9 mouse cellular contexts compared by ENCODE assay signal in the genomic region with DNA sequence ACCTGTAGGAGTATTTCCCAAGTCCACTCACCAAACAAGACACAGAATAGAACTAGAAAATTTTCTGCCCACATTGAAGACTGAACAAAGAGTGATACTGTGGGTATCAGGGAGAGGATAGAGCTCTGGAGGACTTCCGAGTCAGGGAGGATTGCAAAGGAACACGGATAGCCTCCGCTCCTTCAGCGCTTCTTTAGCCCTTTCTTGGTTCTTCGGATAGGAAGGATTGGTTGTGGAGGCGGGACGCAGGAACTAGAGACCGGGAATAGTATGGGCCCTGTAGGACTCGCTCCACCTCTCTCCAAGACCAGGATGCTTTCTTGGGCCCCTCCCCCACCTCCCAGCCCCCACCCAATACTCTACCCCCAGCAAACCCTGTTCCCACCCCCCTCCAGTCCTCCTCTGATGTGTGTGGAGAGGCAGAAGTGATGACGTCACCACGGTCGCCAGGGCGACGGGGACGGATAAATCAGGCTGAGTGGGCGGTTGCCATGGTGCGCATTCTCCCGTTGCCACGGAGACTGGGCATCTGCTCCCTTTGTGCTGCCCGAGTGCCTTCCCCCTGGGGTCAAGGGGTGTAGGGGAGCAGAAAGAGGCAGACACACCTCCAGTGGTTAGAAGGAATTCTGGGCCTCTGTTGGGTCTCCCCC. TPM values are rescaled to one million over a fixed set of nuclear protein-coding genes. Genes with fewer than 3 reads are reported as not detected.
A peak's percentile ranks its signal among the peaks of the same experiment; 100 is the strongest.
DNase-seq lines count a peak whose midpoint lies in the region; ATAC-seq and TF ChIP-seq lines count a peak whose summit lies in the region.
"Had no signal": no experiment of that assay in that cellular context is flagged by ENCODE, and none has a peak within 500 bp of the region (broad histone marks: within the 10 kb centered on the region; RNA-seq: fewer than 3 reads in every experiment).

No protein-coding gene starts in this region.

- ATAC-seq in kidney, postnatal 0 days (replicated peaks; ENCODE audit: low FRiP score, low read depth) = 0 out of 2 replicates have a peak, but pooled peaks have one; percentile 33
- ATAC-seq in frontal cortex, adult (ENCODE audit: low TSS enrichment) = peak; percentile 51
- ATAC-seq in neural tube, embryonic 14.5 days (ENCODE audit: low read depth) = peak; percentile 90

- 25% methylated on average over 20 of the region's 20 CpGs for WGBS in kidney, postnatal 0 days
- 7% methylated on average over 20 of the region's 20 CpGs for WGBS in neural tube, embryonic 14.5 days

- peaks cover 3% of the 10 kb centered on the region; the same call in 1 of the 2 replicates for H3K27me3 ChIP-seq in kidney, postnatal 0 days (ENCODE audit: insufficient read depth, low read length)
- no peaks in the 10 kb centered on the region for H3K27me3 ChIP-seq in neural tube, embryonic 14.5 days (ENCODE audit: control insufficient read depth, insufficient read depth, low read length)

- no peak overlapping the region for H3K27ac ChIP-seq in kidney, postnatal 0 days
- peak overlapping the region; percentile 83 for H3K27ac ChIP-seq in neural tube, embryonic 14.5 days (ENCODE audit: low read depth, low read length)

- no peak overlapping the region for H3K4me2 ChIP-seq in kidney, postnatal 0 days (ENCODE audit: low read length)
- peak overlapping the region; percentile 48 for H3K4me2 ChIP-seq in neural tube, embryonic 14.5 days (ENCODE audit: low read depth, low read length)

- no peak for TF ChIP-seq CTCF in kidney, postnatal 0 days (IDR thresholded peaks at IDR 0.05; ENCODE audit: low read depth)

- DNase-seq in kidney, postnatal 0 days (ENCODE audit: low spot score) = no peak
- no peak for DNase-seq in kidney, postnatal 14 days
- peak; percentile 77 for DNase-seq in cerebellum, adult 9-10 months
- peak; percentile 94 for DNase-seq in layer of hippocampus, postnatal 36 days
- DNase-seq in natural killer cell, adult 2 months (ENCODE audit: low spot score in 2 of 2) = no peak
- DNase-seq in kidney, adult 9 months = no peak

- no peak overlapping the region for H3K4me3 ChIP-seq in kidney, postnatal 0 days (replicated peaks; ENCODE audit: low read depth, low read length)
- peak overlapping the region; percentile 9; the same call in 1 of the 2 replicates for H3K4me3 ChIP-seq in neural tube, embryonic 14.5 days (ENCODE audit: low read depth, low read length)
- H3K4me3 ChIP-seq: myocyte had no signal

- H3K9me3 ChIP-seq in kidney, postnatal 0 days (replicated peaks; ENCODE audit: low read length) = no peaks in the 10 kb centered on the region
- no peaks in the 10 kb centered on the region for H3K9me3 ChIP-seq in neural tube, embryonic 14.5 days (ENCODE audit: control insufficient read depth, low read length)

- no peak overlapping the region for H3K9ac ChIP-seq in kidney, postnatal 0 days (ENCODE audit: low read depth, low read length)
- H3K9ac ChIP-seq in neural tube, embryonic 14.5 days (replicated peaks; ENCODE audit: low read depth, low read length) = 0 out of 2 replicates have a peak overlapping the region, but pooled peaks have one; percentile 2

- H3K4me1 ChIP-seq in kidney, postnatal 0 days (replicated peaks; ENCODE audit: insufficient read depth, low read length) = no peaks in the 10 kb centered on the region
- H3K4me1 ChIP-seq in neural tube, embryonic 14.5 days (ENCODE audit: control insufficient read depth, insufficient read depth, low read length) = peaks cover 57% of the 10 kb centered on the region

- no peaks in the 10 kb centered on the region for H3K36me3 ChIP-seq in kidney, postnatal 0 days (ENCODE audit: insufficient read depth, low read length)
- H3K36me3 ChIP-seq in neural tube, embryonic 14.5 days (ENCODE audit: control insufficient read depth, insufficient read depth, low read length) = peaks cover 32% of the 10 kb centered on the region

RNA-seq across cellular contexts. Expression of a gene that starts 3.8 kb away (rescaled TPM):
- 2.0 TPM in 2 replicates for polyA plus RNA-seq in kidney, postnatal 0 days (2015; fragmentation: Nextera tagmentation; extraction: Ambion mirVana)
- 1 to 10 TPM; 5.7 to 6.3 TPM for total RNA-seq in layer of hippocampus, postnatal 36 days (2021)
- 14.6 and 17.5 TPM in 2 replicates for polyA plus RNA-seq in neural tube, embryonic 14.5 days (2014; fragmentation: Nextera tagmentation; extraction: Ambion mirVana)

RNA-seq across cellular contexts. Expression of a gene that starts 5.8 kb away (rescaled TPM):
- 0.39 and 0.50 TPM in 2 replicates for polyA plus RNA-seq in kidney, postnatal 0 days (2015; fragmentation: Nextera tagmentation; extraction: Ambion mirVana)
- total RNA-seq in layer of hippocampus, postnatal 36 days (2021) = 100 to 1,000 TPM; 156 to 195 TPM
- 232 and 319 TPM in 2 replicates for polyA plus RNA-seq in neural tube, embryonic 14.5 days (2014; fragmentation: Nextera tagmentation; extraction: Ambion mirVana)

RNA-seq across cellular contexts. Expression of a gene that starts 40.2 kb away (rescaled TPM):
- polyA plus RNA-seq in kidney, postnatal 0 days (2015; fragmentation: Nextera tagmentation; extraction: Ambion mirVana) = 0.13 and 0.24 TPM in 2 replicates
- not detected for total RNA-seq in layer of hippocampus, postnatal 36 days (2021)
- 0.76 and 1.7 TPM in 2 replicates for polyA plus RNA-seq in neural tube, embryonic 14.5 days (2014; fragmentation: Nextera tagmentation; extraction: Ambion mirVana)

RNA-seq across cellular contexts. Expression of a gene that starts 40.8 kb away (rescaled TPM):
- polyA plus RNA-seq in kidney, postnatal 0 days (2015; fragmentation: Nextera tagmentation; extraction: Ambion mirVana) = 52.7 and 57.1 TPM in 2 replicates
- total RNA-seq in layer of hippocampus, postnatal 36 days (2021) = 10 to 100 TPM; 44.7 to 45.3 TPM
- 59.5 and 64.1 TPM in 2 replicates for polyA plus RNA-seq in neural tube, embryonic 14.5 days (2014; fragmentation: Nextera tagmentation; extraction: Ambion mirVana)

Comparison
In these comparisons a context has a peak if more than half of its experiments do, and no peak if none do; other contexts are left out.
1. ATAC-seq: peak in every context shown above with its lines; median percentile 90 in neural tube, embryonic 14.5 days; 51 in frontal cortex, adult; 33 in kidney, postnatal 0 days.
2. DNase-seq: peak in cerebellum, adult 9-10 months (single experiment) and layer of hippocampus, postnatal 36 days (2 of 2); none in kidney, postnatal 0 days (single experiment), kidney, postnatal 14 days (single experiment), natural killer cell, adult 2 months (0 of 2) and kidney, adult 9 months (single experiment).
3. RNA of a gene that starts 5.8 kb away (polyA plus RNA-seq): 232 to 319 TPM in neural tube, embryonic 14.5 days; 0.39 to 0.50 TPM in kidney, postnatal 0 days; every median in the first group is over 100 times any median in the second.